Mouse (Mus musculus): Measurements from ENCODE around the gene Vps26c. TPM values are rescaled to one million over a fixed set of nuclear protein-coding genes. Genes with fewer than 3 reads are reported as not detected.
"Not testable (repeated sequence)": the region's sequence is repeated elsewhere in the genome, so short reads cannot be mapped to it uniquely, and the experiment has no call there.

Gene Vps26c
- polyA plus RNA-seq, 1 experiment from 2014 or later, result 93.4 TPM

- no peaks in the 10 kb centered on the region for H3K9me3 ChIP-seq (replicated peaks)
- no peaks in the 10 kb centered on the region for H3K27me3 ChIP-seq (replicated peaks)
- no peak overlapping the region for H3K9ac ChIP-seq (replicated peaks)
- H3K4me3 ChIP-seq (replicated peaks), result no peak overlapping the region
- no peak overlapping the region for H3K4me2 ChIP-seq
- peaks cover 17% of the 10 kb centered on the region for H3K4me1 ChIP-seq
- H3K27ac ChIP-seq (replicated peaks), result peak overlapping the region; percentile 80
- H3K36me3 ChIP-seq, result peaks cover 32% of the 10 kb centered on the region
- ATAC-seq (ENCODE audit: low FRiP score), result peak; percentile 79
- whole genome bisulfite sequencing, result 34% methylated on average over 8 of the region's 8 CpGs
Observed at GRCm38 (mm10) chr16:94472515-94472951, 54.1 kb downstream of the Vps26c start.

- Histone ChIP-seq H3K27ac (replicated peaks) (no peak overlapping the region), H3K4me3 (replicated peaks) (no peak overlapping the region), H3K27me3 (replicated peaks) (no peaks in the 10 kb centered on the region), H3K9me3 (replicated peaks) (no peaks in the 10 kb centered on the region), H3K36me3 (peaks cover 70% of the 10 kb centered on the region), H3K4me2 (no peak overlapping the region), H3K4me1 (peaks cover 16% of the 10 kb centered on the region), H3K9ac (replicated peaks) (no peak overlapping the region)
- ATAC-seq (ENCODE audit: low FRiP score), result no peak
- 91% methylated on average over 2 of the region's 2 CpGs for WGBS
Observed at GRCm38 (mm10) chr16:94468391-94468790, 58.2 kb downstream of the Vps26c start.

- ATAC-seq (ENCODE audit: low FRiP score), result no peak
- Histone ChIP-seq H3K27me3 (replicated peaks) (no peaks in the 10 kb centered on the region), H3K4me3 (replicated peaks) (no peak overlapping the region), H3K9ac (replicated peaks) (no peak overlapping the region), H3K27ac (replicated peaks) (no peak overlapping the region), H3K9me3 (replicated peaks) (no peaks in the 10 kb centered on the region), H3K4me2 (no peak overlapping the region), H3K36me3 (peaks cover 79% of the 10 kb centered on the region), H3K4me1 (peaks cover 7% of the 10 kb centered on the region)
- 92% methylated on average over 11 of the region's 11 CpGs for WGBS
Observed at GRCm38 (mm10) chr16:94467337-94468055, 59.1 kb downstream of the Vps26c start.

GRCm38 (mm10) chr16:94466317-94466716 lies 60.3 kb downstream of the Vps26c start:
- not testable (repeated sequence) for H3K27ac ChIP-seq (replicated peaks); H3K9me3 ChIP-seq (replicated peaks); H3K9ac ChIP-seq (replicated peaks); H3K4me3 ChIP-seq (replicated peaks); ATAC-seq (ENCODE audit: low FRiP score); H3K4me1 ChIP-seq; H3K4me2 ChIP-seq; H3K27me3 ChIP-seq (replicated peaks)
- H3K36me3 ChIP-seq, result peaks cover 90% of the 10 kb centered on the region
- 96% methylated on average over 7 of the region's 7 CpGs for WGBS

GRCm38 (mm10) chr16:94465900-94466299 lies 60.7 kb downstream of the Vps26c start:
- H3K9me3 ChIP-seq (replicated peaks), result no peaks in the 10 kb centered on the region

GRCm38 (mm10) chr16:94464067-94464466 lies 62.6 kb downstream of the Vps26c start:
- Histone ChIP-seq H3K4me1 (no peaks in the 10 kb centered on the region), H3K27me3 (replicated peaks) (no peaks in the 10 kb centered on the region), H3K9ac (replicated peaks) (no peak overlapping the region), H3K4me3 (replicated peaks) (no peak overlapping the region), H3K36me3 (peaks cover 95% of the 10 kb centered on the region), H3K9me3 (replicated peaks) (no peaks in the 10 kb centered on the region), H3K4me2 (no peak overlapping the region), H3K27ac (replicated peaks) (no peak overlapping the region)
- WGBS, result 92% methylated on average over 3 of the region's 3 CpGs
- no peak for ATAC-seq (ENCODE audit: low FRiP score)

More at GRCm38 (mm10) chr16:94465900-94466299, 60.7 kb downstream of the Vps26c start:
- Histone ChIP-seq H3K27ac (replicated peaks) (no peak overlapping the region), H3K27me3 (replicated peaks) (no peaks in the 10 kb centered on the region), H3K36me3 (peaks cover 94% of the 10 kb centered on the region), H3K4me3 (replicated peaks) (no peak overlapping the region), H3K4me2 (no peak overlapping the region), H3K4me1 (no peaks in the 10 kb centered on the region), H3K9ac (replicated peaks) (no peak overlapping the region)
- ATAC-seq (ENCODE audit: low FRiP score), result no peak
- 88% methylated on average over 4 of the region's 4 CpGs for WGBS

GRCm38 (mm10) chr16:94454146-94454545 lies 72.5 kb downstream of the Vps26c start:
- no peak for ATAC-seq (ENCODE audit: low FRiP score)
- Histone ChIP-seq H3K27me3 (replicated peaks) (no peaks in the 10 kb centered on the region), H3K4me2 (no peak overlapping the region), H3K9ac (replicated peaks) (no peak overlapping the region), H3K36me3 (peaks cover 91% of the 10 kb centered on the region), H3K27ac (replicated peaks) (no peak overlapping the region), H3K9me3 (replicated peaks) (no peaks in the 10 kb centered on the region), H3K4me1 (no peaks in the 10 kb centered on the region), H3K4me3 (replicated peaks) (no peak overlapping the region)
- 71% methylated on average over 4 of the region's 4 CpGs for WGBS

GRCm38 (mm10) chr16:94452768-94453167 lies 73.9 kb downstream of the Vps26c start:
- no peak for ATAC-seq (ENCODE audit: low FRiP score)
- no peak overlapping the region for H3K27ac ChIP-seq (replicated peaks)
- H3K9me3 ChIP-seq (replicated peaks), result no peaks in the 10 kb centered on the region
- no peaks in the 10 kb centered on the region for H3K27me3 ChIP-seq (replicated peaks)
- no peak overlapping the region for H3K4me3 ChIP-seq (replicated peaks)
- H3K4me2 ChIP-seq, result no peak overlapping the region
- H3K9ac ChIP-seq (replicated peaks), result no peak overlapping the region
- H3K4me1 ChIP-seq, result no peaks in the 10 kb centered on the region
- 89% methylated on average over 4 of the region's 4 CpGs for WGBS
- peaks cover 90% of the 10 kb centered on the region for H3K36me3 ChIP-seq

GRCm38 (mm10) chr16:94451545-94452488 lies 74.8 kb downstream of the Vps26c start:
- WGBS, result 89% methylated on average over 11 of the region's 11 CpGs
- H3K36me3 ChIP-seq, result peaks cover 90% of the 10 kb centered on the region
- H3K9ac ChIP-seq (replicated peaks), result no peak overlapping the region
- H3K27ac ChIP-seq (replicated peaks), result no peak overlapping the region
- H3K4me1 ChIP-seq, result no peaks in the 10 kb centered on the region
- no peaks in the 10 kb centered on the region for H3K9me3 ChIP-seq (replicated peaks)
- no peak overlapping the region for H3K4me2 ChIP-seq
- ATAC-seq (ENCODE audit: low FRiP score), result no peak
- H3K27me3 ChIP-seq (replicated peaks), result no peaks in the 10 kb centered on the region
- no peak overlapping the region for H3K4me3 ChIP-seq (replicated peaks)

GRCm38 (mm10) chr16:94449632-94450031 lies 77.0 kb downstream of the Vps26c start:
- no peak overlapping the region for H3K27ac ChIP-seq (replicated peaks)
- H3K4me1 ChIP-seq, result no peaks in the 10 kb centered on the region
- no peak overlapping the region for H3K9ac ChIP-seq (replicated peaks)
- no peak overlapping the region for H3K4me2 ChIP-seq
- no peaks in the 10 kb centered on the region for H3K9me3 ChIP-seq (replicated peaks)
- peaks cover 83% of the 10 kb centered on the region for H3K36me3 ChIP-seq
- no peaks in the 10 kb centered on the region for H3K27me3 ChIP-seq (replicated peaks)
- no peak overlapping the region for H3K4me3 ChIP-seq (replicated peaks)
- WGBS, result 96% methylated on average over 7 of the region's 7 CpGs
- ATAC-seq (ENCODE audit: low FRiP score), result no peak

GRCm38 (mm10) chr16:94449151-94449550 lies 77.5 kb downstream of the Vps26c start:
- Histone ChIP-seq H3K27me3 (replicated peaks) (no peaks in the 10 kb centered on the region), H3K27ac (replicated peaks) (no peak overlapping the region), H3K4me1 (no peaks in the 10 kb centered on the region), H3K4me3 (replicated peaks) (no peak overlapping the region), H3K36me3 (peaks cover 78% of the 10 kb centered on the region), H3K9ac (replicated peaks) (no peak overlapping the region), H3K4me2 (no peak overlapping the region), H3K9me3 (replicated peaks) (no peaks in the 10 kb centered on the region)
- WGBS, result 86% methylated on average over 8 of the region's 8 CpGs
- ATAC-seq (ENCODE audit: low FRiP score), result no peak

All from neural tube, embryonic 15.5 days (tissue).